Mouse (Mus musculus): ENCODE measurements around the gene Dcaf1.

The Dcaf1 gene

GRCm38 (mm10) chr9:106821618-106822380 is at the start of gene Dcaf1:
TSS of gene Dcaf1 (plus strand) at chr9:106821874.
- peak; percentile 88 to 96 for DNase-seq

GRCm38 (mm10) chr9:106776116-106776515 is 45.6 kb upstream of the Dcaf1 start:
- no peak for DNase-seq

- no peak for DNase-seq
Observed at GRCm38 (mm10) chr9:106777423-106777822, 44.3 kb upstream of the Dcaf1 start.

GRCm38 (mm10) chr9:106778319-106778718 is 43.4 kb upstream of the Dcaf1 start:
- no peak for DNase-seq

- no peak for DNase-seq
Observed at GRCm38 (mm10) chr9:106780086-106780485, 41.6 kb upstream of the Dcaf1 start.

GRCm38 (mm10) chr9:106783554-106783953 is 38.1 kb upstream of the Dcaf1 start:
- no peak for DNase-seq

- no peak for DNase-seq
Observed at GRCm38 (mm10) chr9:106785206-106785605, 36.5 kb upstream of the Dcaf1 start.

- peak in 1 of 2 experiments; percentile 9 for DNase-seq
Observed at GRCm38 (mm10) chr9:106787979-106788811, 33.5 kb upstream of the Dcaf1 start.

- DNase-seq = peak; percentile 92 to 94
Observed at GRCm38 (mm10) chr9:106788812-106789321, 32.8 kb upstream of the Dcaf1 start, which contains the start of gene Rad54l2. TSS of gene Rad54l2 (minus strand) at chr9:106789194.

GRCm38 (mm10) chr9:106789363-106789762 is 32.3 kb upstream of the Dcaf1 start:
- peak; percentile 12 to 15 for DNase-seq

GRCm38 (mm10) chr9:106790831-106791230 is 30.8 kb upstream of the Dcaf1 start:
- no peak for DNase-seq

- DNase-seq = no peak
Observed at GRCm38 (mm10) chr9:106806503-106806902, 15.2 kb upstream of the Dcaf1 start.

GRCm38 (mm10) chr9:106818191-106818590 is 3.5 kb upstream of the Dcaf1 start:
- no peak for DNase-seq

- peak; percentile 12 to 36 for DNase-seq
Observed at GRCm38 (mm10) chr9:106819201-106819600, 2.5 kb upstream of the Dcaf1 start.

GRCm38 (mm10) chr9:106821050-106821617 is 540 bp upstream of the Dcaf1 start:
- DNase-seq = peak; percentile 6 to 9

- DNase-seq = peak; percentile 68 to 82
Observed at GRCm38 (mm10) chr9:106822381-106823104, 869 bp downstream of the Dcaf1 start.

- no peak for DNase-seq
Observed at GRCm38 (mm10) chr9:106840569-106840968, 18.9 kb downstream of the Dcaf1 start.

GRCm38 (mm10) chr9:106842800-106843199 is 21.1 kb downstream of the Dcaf1 start:
- DNase-seq = no peak

GRCm38 (mm10) chr9:106856664-106857063 is 35.0 kb downstream of the Dcaf1 start:
- no peak for DNase-seq

- no peak for DNase-seq
Observed at GRCm38 (mm10) chr9:106858036-106858435, 36.4 kb downstream of the Dcaf1 start.

GRCm38 (mm10) chr9:106874216-106874615 is 52.5 kb downstream of the Dcaf1 start:
- DNase-seq = no peak

GRCm38 (mm10) chr9:106876666-106877065 is 55.0 kb downstream of the Dcaf1 start:
- peak; percentile 41 to 49 for DNase-seq
